In genomic region chr9:64347377-64347776, GRCm38 (mm10) we compare ENCODE assay signal across 10 mouse cellular contexts. TPM values are rescaled to one million over a fixed set of nuclear protein-coding genes. Genes with fewer than 3 reads are reported as not detected.
DNase-seq lines count a peak whose midpoint lies in the region; TF ChIP-seq lines count a peak whose summit lies in the region.
"Had no signal": no experiment of that assay in that cellular context is flagged by ENCODE, and none has a peak within 500 bp of the region (broad histone marks: within the 10 kb centered on the region; RNA-seq: fewer than 3 reads in every experiment).

No protein-coding gene starts in this region.

- H3K27ac ChIP-seq in left cerebral cortex, adult 2 months: no peak overlapping the region
- H3K27ac ChIP-seq: liver, embryonic 13.5 days; midbrain, embryonic 12.5 days had no signal

- peaks cover 5% of the 10 kb centered on the region; the same call in 1 of the 2 replicates for H3K27me3 ChIP-seq in E14TG2a.4 (ENCODE audit: insufficient read depth, low read length)
- H3K27me3 ChIP-seq: liver, embryonic 13.5 days; midbrain, embryonic 12.5 days had no signal

- no peaks in the 10 kb centered on the region for H3K36me3 ChIP-seq in E14TG2a.4 (ENCODE audit: insufficient read depth, low read length)
- H3K36me3 ChIP-seq: liver, embryonic 13.5 days; midbrain, embryonic 12.5 days had no signal

- peak; percentile 89 for TF ChIP-seq CTCF in left cerebral cortex, adult 2 months (IDR thresholded peaks at IDR 0.05)
- peak; percentile 87 for TF ChIP-seq CTCF in E14TG2a.4 (conservative IDR thresholded peaks at IDR 0.05; ENCODE audit: low read length)

- no peak for DNase-seq in left cerebral cortex, adult 2 months (ENCODE audit: extremely low spot score in 1 of 2, low spot score in 2 of 2)
- no peak for DNase-seq in left cerebral cortex, adult 11 months (ENCODE audit: low spot score)
- DNase-seq in NIH3T3 (ENCODE audit: low read depth): peak; percentile 52
- DNase-seq in forelimb bud, embryonic 11.5 days (ENCODE audit: low read depth, low spot score): peak; percentile 37
- DNase-seq in spleen, adult 12 weeks (ENCODE audit: low spot score): no peak
- no peak for DNase-seq in frontal cortex, postnatal 36 days (ENCODE audit: low spot score in 2 of 2)
- DNase-seq in gastrocnemius, adult 8-10 months (ENCODE audit: low spot score in 2 of 2): no peak
- DNase-seq: liver, embryonic 13.5 days had no signal

- H3K4me3 ChIP-seq in left cerebral cortex, adult 2 months: no peak overlapping the region
- no peak overlapping the region for H3K4me3 ChIP-seq in E14TG2a.4 (replicated peaks; ENCODE audit: low read length)
- H3K4me3 ChIP-seq: liver, embryonic 13.5 days; midbrain, embryonic 12.5 days had no signal

- no peaks in the 10 kb centered on the region for H3K4me1 ChIP-seq in E14TG2a.4 (replicated peaks; ENCODE audit: low read depth, low read length)
- H3K4me1 ChIP-seq: midbrain, embryonic 12.5 days had no signal

- H3K9me3 ChIP-seq in E14TG2a.4 (ENCODE audit: low read length): no peaks in the 10 kb centered on the region
- H3K9me3 ChIP-seq: liver, embryonic 13.5 days; midbrain, embryonic 12.5 days had no signal

- intact Hi-C loops in left cerebral cortex, adult 2 months (cut with DNase I): loop anchor here (1.0 to 5.0 kb wide), 4 partner anchors 160 to 425 kb away; no protein-coding TSS in a partner anchor

RNA-seq across cellular contexts. Expression of gene Dis3l, which starts 6.3 kb away (rescaled TPM):
- 10 to 100 TPM; 24.3 to 29.6 TPM for total RNA-seq in left cerebral cortex, adult 2 months (2021)
- 10 to 100 TPM; 22.4 to 29.0 (median 24.4) TPM for total RNA-seq in gastrocnemius, adult 8-10 months (2022)

RNA-seq across cellular contexts. Expression of gene Megf11, which starts 38.0 kb away (rescaled TPM):
- total RNA-seq in left cerebral cortex, adult 2 months (2021): 10 to 100 TPM; 14.1 to 14.4 TPM
- under 1 TPM; 0.05 to 0.13 (median 0.07) TPM for total RNA-seq in gastrocnemius, adult 8-10 months (2022)

Comparison
In these comparisons a context has a peak if more than half of its experiments do, and no peak if none do; other contexts are left out.
1. DNase-seq: peak in NIH3T3 (single experiment) and forelimb bud, embryonic 11.5 days (single experiment); none in left cerebral cortex, adult 2 months (0 of 2), left cerebral cortex, adult 11 months (single experiment), spleen, adult 12 weeks (single experiment), frontal cortex, postnatal 36 days (0 of 2) and gastrocnemius, adult 8-10 months (0 of 2).
2. RNA of gene Megf11, which starts 38.0 kb away (total RNA-seq): 14.1 to 14.4 TPM in left cerebral cortex, adult 2 months; 0.05 to 0.13 TPM in gastrocnemius, adult 8-10 months; every median in the first group is over 10 times any median in the second.